Comparison of ENCODE assay signal across 8 mouse cellular contexts in the genomic region with DNA sequence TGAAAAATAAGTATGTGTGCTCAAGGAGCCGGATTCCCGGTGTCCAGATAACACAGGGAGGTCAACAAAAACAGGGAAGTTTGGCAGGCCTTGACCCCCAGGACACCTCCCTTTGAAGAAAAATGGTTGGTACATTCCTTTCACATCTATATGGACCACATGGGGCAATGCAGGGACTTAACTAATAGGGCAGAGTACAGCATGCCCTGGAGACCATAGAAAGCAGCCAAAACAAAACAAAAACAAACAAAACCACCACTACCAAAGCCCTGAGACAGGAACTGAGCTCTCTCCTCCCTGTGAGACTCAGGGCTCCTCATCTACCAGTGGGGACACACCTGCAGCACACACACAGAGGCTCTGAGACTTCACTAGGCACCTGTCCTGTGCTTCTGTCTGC. TPM values are rescaled to one million over a fixed set of nuclear protein-coding genes. Genes with fewer than 3 reads are reported as not detected.
DNase-seq lines count a peak whose midpoint lies in the region; ATAC-seq and TF ChIP-seq lines count a peak whose summit lies in the region.

No protein-coding gene starts in this region.

- no peaks in the 10 kb centered on the region for H3K9me3 ChIP-seq in heart, postnatal 0 days (replicated peaks; ENCODE audit: control insufficient read depth, low read length)
- H3K9me3 ChIP-seq in ES-E14 (ENCODE audit: control insufficient read depth, insufficient read depth, low read depth, low read length), result no peaks in the 10 kb centered on the region
- no peaks in the 10 kb centered on the region for H3K9me3 ChIP-seq in hindbrain, embryonic 11.5 days (ENCODE audit: control insufficient read depth, low read length)

- ATAC-seq in heart, postnatal 0 days (ENCODE audit: insufficient read depth, low read depth), result no peak; the same call in 1 of the 2 replicates
- ATAC-seq in hindbrain, embryonic 11.5 days (ENCODE audit: low FRiP score), result no peak

- TF ChIP-seq EP300 in heart, postnatal 0 days (IDR thresholded peaks at IDR 0.05; ENCODE audit: low read depth), result no peak

- H3K4me3 ChIP-seq in heart, postnatal 0 days (ENCODE audit: low read depth, low read length), result no peak overlapping the region
- H3K4me3 ChIP-seq in ES-E14 (ENCODE audit: insufficient read depth in 1 of 2, low read depth in 1 of 2, low read length in 2 of 2, poor library complexity in 1 of 2, severe bottlenecking in 1 of 2) (no peak overlapping the region), macrophage (ENCODE audit: inconsistent target) (no peak overlapping the region)
- H3K4me3 ChIP-seq in hindbrain, embryonic 11.5 days (ENCODE audit: low read depth, low read length), result no peak overlapping the region

- DNase-seq in heart, postnatal 0 days (ENCODE audit: low spot score), result no peak
- DNase-seq in heart, adult 8-10 months (ENCODE audit: low spot score), result no peak
- DNase-seq in ES-E14 (ENCODE audit: low read depth, low spot score), result no peak
- no peak for DNase-seq in hindbrain, embryonic 11.5 days (ENCODE audit: low spot score)
- DNase-seq in frontal cortex, adult 2 months (ENCODE audit: extremely low spot score in 1 of 2, low spot score in 1 of 2), result no peak
- no peak for DNase-seq in retina, embryonic 14.5 days (ENCODE audit: low spot score)
- DNase-seq in urinary bladder, postnatal 36 days (ENCODE audit: low spot score in 2 of 2), result no peak

- in situ Hi-C loops in ES-E14 (cut with MboI; ENCODE audit: low sequenced_read_pairs in 2 of 2, unreplicated experiment in 2 of 2), result no loop called here

- no peak overlapping the region for H3K9ac ChIP-seq in heart, postnatal 0 days (replicated peaks; ENCODE audit: low read depth, low read length)
- no peak overlapping the region for H3K9ac ChIP-seq in ES-E14 (ENCODE audit: insufficient read depth, low read depth, low read length, poor library complexity, severe bottlenecking)
- no peak overlapping the region; the same call in 1 of the 2 replicates for H3K9ac ChIP-seq in hindbrain, embryonic 11.5 days (ENCODE audit: low read depth, low read length)

- TF ChIP-seq CTCF in heart, postnatal 0 days (IDR thresholded peaks at IDR 0.05; ENCODE audit: low read depth), result no peak

- H3K36me3 ChIP-seq in heart, postnatal 0 days (replicated peaks; ENCODE audit: control insufficient read depth, insufficient read depth, low read length), result no peaks in the 10 kb centered on the region
- H3K36me3 ChIP-seq in ES-E14 (ENCODE audit: control insufficient read depth, insufficient read depth, low read length, poor library complexity, severe bottlenecking), result no peaks in the 10 kb centered on the region; the same call in 1 of the 2 replicates
- H3K36me3 ChIP-seq in hindbrain, embryonic 11.5 days (ENCODE audit: control insufficient read depth, insufficient read depth, low read length), result no peaks in the 10 kb centered on the region
- no peaks in the 10 kb centered on the region for H3K36me3 ChIP-seq in macrophage (ENCODE audit: inconsistent target)

- H3K4me2 ChIP-seq in heart, postnatal 0 days (ENCODE audit: low read depth, low read length), result peak overlapping the region; percentile 41
- H3K4me2 ChIP-seq in hindbrain, embryonic 11.5 days (replicated peaks; ENCODE audit: low read depth, low read length), result peak overlapping the region; percentile 22; the same call in 1 of the 2 replicates

- no peaks in the 10 kb centered on the region for H3K27me3 ChIP-seq in heart, postnatal 0 days (ENCODE audit: control insufficient read depth, insufficient read depth, low read length)
- no peaks in the 10 kb centered on the region for H3K27me3 ChIP-seq in hindbrain, embryonic 11.5 days (ENCODE audit: control insufficient read depth, insufficient read depth, low read length)

- H3K27ac ChIP-seq in heart, postnatal 0 days (ENCODE audit: low read depth), result peak overlapping the region; percentile 81
- H3K27ac ChIP-seq in ES-E14 (ENCODE audit: insufficient read depth, low read depth, low read length, poor library complexity, severe bottlenecking) (0 out of 2 replicates have a peak overlapping the region, but pooled peaks have one; percentile 15), macrophage (peak overlapping the region; percentile 46)
- H3K27ac ChIP-seq in hindbrain, embryonic 11.5 days (ENCODE audit: low read depth, low read length), result no peak overlapping the region

- H3K79me2 ChIP-seq in macrophage (ENCODE audit: inconsistent target), result no peaks in the 10 kb centered on the region

- 47% methylated on average over 2 of the region's 2 CpGs for WGBS in heart, postnatal 0 days
- WGBS in hindbrain, embryonic 11.5 days, result 51% methylated on average over 2 of the region's 2 CpGs
- 91% methylated on average over 2 of the region's 2 CpGs for WGBS in macrophage (ENCODE audit: missing documents)

- peaks cover 86% of the 10 kb centered on the region for H3K4me1 ChIP-seq in heart, postnatal 0 days (ENCODE audit: control insufficient read depth, insufficient read depth)
- peaks cover 0 to 35% of the 10 kb centered on the region in 2 experiments; a peak in 3 of 4 replicates for H3K4me1 ChIP-seq in ES-E14 (ENCODE audit: control insufficient read depth in 2 of 2, insufficient read depth in 2 of 2, low read length in 2 of 2, poor library complexity in 1 of 2)
- H3K4me1 ChIP-seq in hindbrain, embryonic 11.5 days (replicated peaks; ENCODE audit: control insufficient read depth, insufficient read depth, low read length), result peaks cover 11% of the 10 kb centered on the region

TF ChIP-seq in ES-E14, 5 proteins besides CTCF, POLR2A, EP300 and RAD21:
- TF ChIP-seq MAFK (IDR thresholded peaks at IDR 0.05; ENCODE audit: insufficient read depth, low read depth, low read length) (no peak), CHD2 (IDR thresholded peaks at IDR 0.05; ENCODE audit: low read depth, low read length) (no peak)

RNA-seq across cellular contexts. Expression of a gene that starts 18.9 kb away (rescaled TPM):
- total RNA-seq in heart, postnatal 0 days (2014; rRNA removed; ENCODE audit: low replicate concordance), result 54.8 and 79.6 TPM in 2 replicates
- 6.5 and 7.4 TPM in 2 replicates for polyA plus RNA-seq in heart, postnatal 0 days (2015; fragmentation: Nextera tagmentation; extraction: Ambion mirVana)
- total RNA-seq in heart, adult 8-10 months (2022), result 10 to 100 TPM; 23.7 to 44.2 (median 32.3) TPM
- 15.0 and 15.9 TPM in 2 replicates for total RNA-seq in ES-E14 (2012; rRNA removed)
- polyA plus RNA-seq in hindbrain, embryonic 11.5 days (2014; fragmentation: Nextera tagmentation; extraction: Ambion mirVana), result 4.2 and 6.2 TPM in 2 replicates
- 10 to 100 TPM in 1 of 26 experiments, 1 to 10 TPM in 24, under 1 TPM in 1; 0.98 to 12.4 (median 3.4) TPM for total RNA-seq in macrophage (2018; cell fraction: chromatin; rRNA removed)
- total RNA-seq in macrophage (2018; cell fraction: cytosol; rRNA removed), result 1 to 10 TPM; 1.7 to 5.0 (median 2.6) TPM
- 10 to 100 TPM in 2 of 26 experiments, 1 to 10 TPM in 24; 2.3 to 16.4 (median 4.0) TPM for total RNA-seq in macrophage (2018; cell fraction: nucleus; rRNA removed)
- 3.0 to 3.2 TPM (median 3.0 TPM) in 3 replicates for polyA plus RNA-seq in macrophage (2018)
- polyA plus RNA-seq in frontal cortex, adult 2 months (2012; rRNA removed), result 16.0 and 20.0 TPM in 2 replicates
